Mouse (Mus musculus): ENCODE results near the gene Mapkap1. TPM values are rescaled to one million over a fixed set of nuclear protein-coding genes. Genes with fewer than 3 reads are reported as not detected.
"Not testable (repeated sequence)": the region's sequence is repeated elsewhere in the genome, so short reads cannot be mapped to it uniquely, and the experiment has no call there.

Gene Mapkap1
- polyA plus RNA-seq, 1 experiment: 43.7 TPM

DNA sequence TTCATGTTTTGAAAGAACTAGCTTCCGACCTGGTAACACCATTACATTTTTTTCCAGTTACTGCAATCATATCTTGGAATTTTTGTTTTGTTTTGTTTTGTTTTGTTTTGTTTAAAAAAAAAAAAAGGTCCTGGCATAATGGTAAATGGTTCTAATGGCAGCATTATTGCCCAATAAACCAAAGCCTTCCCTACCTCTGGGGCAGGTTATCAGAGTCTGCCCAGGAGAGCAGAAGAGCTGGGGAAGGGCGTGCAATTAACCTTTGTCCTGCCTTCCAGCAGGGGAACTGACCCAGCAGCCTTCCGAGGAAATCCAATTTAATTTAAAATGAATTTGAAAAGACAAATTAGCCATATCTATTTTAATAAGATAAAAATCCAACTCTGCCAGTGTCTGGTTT is 75.5 kb downstream of the Mapkap1 start:
- 0 out of 2 replicates have a peak, but pooled peaks cover under 1% of the 10 kb centered on the region for H3K4me1 ChIP-seq (ENCODE audit: control insufficient read depth, insufficient read depth, low read length)
- DNase-seq: no peak
- 77% methylated on average over 3 of the region's 3 CpGs for WGBS
- H3K4me3 ChIP-seq (replicated peaks; ENCODE audit: extremely low read depth, low read depth, low read length): no peak overlapping the region
- TF ChIP-seq POLR2A (IDR thresholded peaks at IDR 0.05; ENCODE audit: borderline replicate concordance, extremely low read depth, low read depth, low read length) (no peak), CTCF (IDR thresholded peaks at IDR 0.05; ENCODE audit: insufficient read depth, low read length) (no peak)

GRCm38 (mm10) chr2:34482531-34482930 is 76.0 kb downstream of the Mapkap1 start:
- TF ChIP-seq POLR2A (IDR thresholded peaks at IDR 0.05; ENCODE audit: borderline replicate concordance, extremely low read depth, low read depth, low read length) (no peak), CTCF (IDR thresholded peaks at IDR 0.05; ENCODE audit: insufficient read depth, low read length) (no peak)
- WGBS: 87% methylated on average over 3 of the region's 3 CpGs
- DNase-seq: no peak
- Histone ChIP-seq H3K4me3 (replicated peaks; ENCODE audit: extremely low read depth, low read depth, low read length) (no peak overlapping the region), H3K4me1 (ENCODE audit: control insufficient read depth, insufficient read depth, low read length) (0 out of 2 replicates have a peak, but pooled peaks cover 2% of the 10 kb centered on the region)

DNA sequence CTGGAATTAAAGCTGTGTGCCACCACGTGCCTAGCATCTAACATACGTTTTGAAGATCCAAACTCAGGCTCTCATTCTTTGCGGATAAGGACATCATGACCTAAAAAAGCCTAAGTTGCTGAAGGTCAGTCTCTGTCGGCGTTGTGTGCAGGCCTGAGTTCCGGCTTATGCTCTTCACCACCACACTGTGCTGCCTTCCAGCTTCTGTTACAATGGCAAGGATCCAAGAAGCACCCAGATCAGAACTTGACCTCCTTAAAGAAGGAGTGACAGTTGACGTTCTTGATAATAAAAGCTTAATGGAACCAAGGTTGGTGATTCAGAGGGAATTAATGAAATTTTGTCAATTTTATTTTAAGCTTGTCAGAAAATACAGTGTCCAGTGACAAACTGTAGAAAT is 80.7 kb downstream of the Mapkap1 start:
- TF ChIP-seq POLR2A (IDR thresholded peaks at IDR 0.05; ENCODE audit: borderline replicate concordance, extremely low read depth, low read depth, low read length) (no peak), CTCF (IDR thresholded peaks at IDR 0.05; ENCODE audit: insufficient read depth, low read length) (no peak)
- 74% methylated on average over 7 of the region's 7 CpGs for WGBS
- Histone ChIP-seq H3K4me1 (ENCODE audit: control insufficient read depth, insufficient read depth, low read length) (peaks cover 5% of the 10 kb centered on the region; the same call in 1 of the 2 replicates), H3K4me3 (replicated peaks; ENCODE audit: extremely low read depth, low read depth, low read length) (no peak overlapping the region)
- DNase-seq: no peak

- H3K4me3 ChIP-seq (replicated peaks; ENCODE audit: extremely low read depth, low read depth, low read length): no peak overlapping the region
- H3K4me1 ChIP-seq (ENCODE audit: control insufficient read depth, insufficient read depth, low read length): no peaks in the 10 kb centered on the region
- no peak for DNase-seq
- WGBS: 54% methylated on average over 3 of the region's 3 CpGs
- TF ChIP-seq POLR2A (IDR thresholded peaks at IDR 0.05; ENCODE audit: borderline replicate concordance, extremely low read depth, low read depth, low read length): no peak
Measured at GRCm38 (mm10) chr2:34503975-34504730, 97.6 kb downstream of the Mapkap1 start.

DNA sequence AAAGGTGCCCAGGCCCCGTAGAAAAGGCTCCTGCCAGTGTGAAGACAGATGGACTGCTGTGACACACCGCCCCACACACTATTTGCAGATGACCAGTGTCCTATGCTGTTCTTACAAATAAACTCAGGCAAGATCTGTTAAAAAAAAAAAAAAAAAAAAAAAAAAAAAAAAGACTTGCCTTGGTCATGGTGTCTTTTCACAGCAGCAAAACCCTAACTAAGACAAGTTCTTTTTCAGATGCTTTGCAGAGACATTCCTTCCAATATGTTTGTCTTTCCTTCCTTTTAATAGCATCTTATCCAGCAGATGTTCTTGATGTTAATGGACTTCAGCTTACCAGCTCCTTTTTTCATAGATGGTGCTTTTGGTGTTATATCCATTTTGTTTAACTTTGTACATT is 99.6 kb downstream of the Mapkap1 start:
- DNase-seq; H3K4me1 ChIP-seq (ENCODE audit: control insufficient read depth, insufficient read depth, low read length); H3K4me3 ChIP-seq (replicated peaks; ENCODE audit: extremely low read depth, low read depth, low read length): not testable (repeated sequence)
- 96% methylated on average over 2 of the region's 2 CpGs for WGBS

DNA sequence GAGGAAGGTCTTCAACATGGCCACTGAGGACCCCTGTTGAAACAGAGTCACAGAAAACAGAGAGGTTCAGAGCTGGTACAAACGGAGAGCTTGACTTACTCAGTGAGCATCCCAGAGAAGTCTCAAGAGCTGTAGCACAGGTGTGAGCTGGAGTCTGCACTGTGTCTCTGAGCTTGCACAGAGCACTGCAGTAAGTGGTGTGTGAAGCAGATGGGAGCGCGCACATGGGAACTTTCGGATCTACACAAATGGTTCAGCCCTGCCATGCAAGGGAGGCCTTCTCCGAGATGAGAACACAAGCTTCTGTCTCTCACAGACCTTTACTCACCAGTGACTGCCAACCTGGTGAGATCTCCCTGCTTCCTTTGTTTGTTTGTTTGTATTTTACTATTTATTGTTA is 103.3 kb downstream of the Mapkap1 start:
- 91% methylated on average over 5 of the region's 5 CpGs for WGBS
- DNase-seq: no peak
- Histone ChIP-seq H3K4me1 (ENCODE audit: control insufficient read depth, insufficient read depth, low read length) (no peaks in the 10 kb centered on the region), H3K4me3 (replicated peaks; ENCODE audit: extremely low read depth, low read depth, low read length) (no peak overlapping the region)
- TF ChIP-seq POLR2A (IDR thresholded peaks at IDR 0.05; ENCODE audit: borderline replicate concordance, extremely low read depth, low read depth, low read length) (no peak), CTCF (IDR thresholded peaks at IDR 0.05; ENCODE audit: insufficient read depth, low read length) (no peak)

GRCm38 (mm10) chr2:34515263-34515662 is 108.7 kb downstream of the Mapkap1 start:
- TF ChIP-seq POLR2A (IDR thresholded peaks at IDR 0.05; ENCODE audit: borderline replicate concordance, extremely low read depth, low read depth, low read length) (no peak), CTCF (IDR thresholded peaks at IDR 0.05; ENCODE audit: insufficient read depth, low read length) (no peak)

GRCm38 (mm10) chr2:34518083-34518482 is 111.5 kb downstream of the Mapkap1 start:
- no peak for DNase-seq
- 51% methylated on average over 2 of the region's 2 CpGs for WGBS
- no peak overlapping the region for H3K4me3 ChIP-seq (replicated peaks; ENCODE audit: extremely low read depth, low read depth, low read length)
- H3K4me1 ChIP-seq (ENCODE audit: control insufficient read depth, insufficient read depth, low read length): no peaks in the 10 kb centered on the region
- no peak for TF ChIP-seq POLR2A (IDR thresholded peaks at IDR 0.05; ENCODE audit: borderline replicate concordance, extremely low read depth, low read depth, low read length)
- TF ChIP-seq CTCF (IDR thresholded peaks at IDR 0.05; ENCODE audit: insufficient read depth, low read length): no peak

More at GRCm38 (mm10) chr2:34515263-34515662, 108.7 kb downstream of the Mapkap1 start:
- no peak for DNase-seq
- H3K4me3 ChIP-seq (replicated peaks; ENCODE audit: extremely low read depth, low read depth, low read length): no peak overlapping the region
- WGBS: 71% methylated on average over 5 of the region's 5 CpGs
- H3K4me1 ChIP-seq (ENCODE audit: control insufficient read depth, insufficient read depth, low read length): no peaks in the 10 kb centered on the region

DNA sequence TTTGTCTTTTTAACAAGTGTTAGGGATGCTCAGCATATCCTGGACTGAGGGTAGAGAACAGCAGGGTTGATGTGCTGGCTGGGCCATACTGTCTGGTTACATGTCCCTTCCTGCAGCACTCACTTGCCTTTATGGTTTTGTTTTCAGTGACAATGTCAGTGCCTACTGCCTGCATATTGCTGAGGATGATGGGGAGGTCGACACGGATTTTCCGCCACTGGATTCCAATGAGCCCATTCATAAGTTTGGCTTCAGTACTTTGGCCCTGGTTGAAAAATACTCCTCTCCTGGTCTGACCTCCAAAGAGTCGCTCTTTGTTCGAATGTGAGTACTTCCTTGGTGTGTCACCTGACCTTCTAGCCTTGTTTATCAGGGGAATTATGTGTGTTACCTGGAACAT is 112.0 kb downstream of the Mapkap1 start:
- no peak for DNase-seq
- WGBS: 81% methylated on average over 5 of the region's 5 CpGs
- TF ChIP-seq CTCF (IDR thresholded peaks at IDR 0.05; ENCODE audit: insufficient read depth, low read length) (no peak), POLR2A (IDR thresholded peaks at IDR 0.05; ENCODE audit: borderline replicate concordance, extremely low read depth, low read depth, low read length) (no peak)
- H3K4me3 ChIP-seq (replicated peaks; ENCODE audit: extremely low read depth, low read depth, low read length): no peak overlapping the region
- H3K4me1 ChIP-seq (ENCODE audit: control insufficient read depth, insufficient read depth, low read length): no peaks in the 10 kb centered on the region

DNA sequence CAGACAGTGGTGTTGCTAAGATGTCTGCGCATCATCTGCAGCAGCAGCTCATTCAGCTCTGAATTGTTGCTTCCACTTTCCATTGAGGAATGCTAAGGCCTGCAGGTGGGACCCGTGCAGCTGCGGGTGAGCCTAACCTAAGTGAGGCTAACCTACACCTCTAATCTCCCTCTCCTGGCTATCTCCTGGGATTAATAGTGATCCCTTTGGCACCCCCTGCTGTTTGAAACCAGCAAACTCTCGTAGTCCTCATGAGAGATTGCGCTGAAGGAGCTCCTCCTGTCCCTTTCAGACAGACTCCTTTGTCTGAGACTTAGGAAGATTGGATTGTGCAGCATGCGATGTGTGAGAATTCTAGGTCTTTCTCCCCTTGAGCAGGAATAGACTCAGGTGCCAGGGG is 113.0 kb downstream of the Mapkap1 start:
- Histone ChIP-seq H3K4me3 (replicated peaks; ENCODE audit: extremely low read depth, low read depth, low read length) (no peak overlapping the region), H3K4me1 (ENCODE audit: control insufficient read depth, insufficient read depth, low read length) (no peaks in the 10 kb centered on the region)
- 50% methylated on average over 6 of the region's 6 CpGs for WGBS
- peak; percentile 54 for DNase-seq
- TF ChIP-seq POLR2A (IDR thresholded peaks at IDR 0.05; ENCODE audit: borderline replicate concordance, extremely low read depth, low read depth, low read length) (no peak), CTCF (IDR thresholded peaks at IDR 0.05; ENCODE audit: insufficient read depth, low read length) (no peak)
